Mouse (Mus musculus) kidney, postnatal 0 days (tissue): ENCODE results near the gene Mrpl55. TPM values are rescaled to one million over a fixed set of nuclear protein-coding genes. Genes with fewer than 3 reads are reported as not detected.
A peak's percentile ranks its signal among the peaks of the same experiment; 100 is the strongest.

Experiments used
- ATAC-seq: fragments of 200-750 bp; cut with Nextera tagmentation; replicated peaks from 2 replicates; pipeline ENCODE4 v1.8.0; 2017; ENCODE audit warnings: low read depth, moderate number of reproducible peaks, moderate TSS enrichment, moderate library complexity; ENCODE audit not compliant: low FRiP score
- DNase-seq: peaks from one replicate; pipeline ENCODE4 v3.0.0-alpha.2; 2016; ENCODE audit warnings: low spot score
- H3K27ac ChIP-seq: fragments of 300-500 bp; sonication (generic); 2 replicates; pipeline ENCODE4 v1.5.1; 2014; ENCODE audit warnings: mild to moderate bottlenecking
- H3K27me3 ChIP-seq: fragments of 300-500 bp; sonication (generic); 2 replicates; pipeline ENCODE4 v1.6.1; 2014; ENCODE audit warnings: low read length, mixed read lengths; ENCODE audit not compliant: insufficient read depth
- H3K36me3 ChIP-seq: fragments of 300-500 bp; sonication (generic); 2 replicates; pipeline ENCODE4 v1.6.1; 2014; ENCODE audit warnings: low read length, mixed read lengths; ENCODE audit not compliant: insufficient read depth
- H3K4me1 ChIP-seq: fragments of 300-500 bp; sonication (generic); replicated peaks from 2 replicates; pipeline ENCODE4 v1.6.1; 2014; ENCODE audit warnings: antibody characterized with exemption, low read length, mixed read lengths; ENCODE audit not compliant: insufficient read depth
- H3K4me2 ChIP-seq: fragments of 300-500 bp; sonication (generic); 2 replicates; pipeline ENCODE4 v1.6.1; 2014; ENCODE audit warnings: mild to moderate bottlenecking, low read length, moderate library complexity, mixed read lengths
- H3K4me3 ChIP-seq: fragments of 300-500 bp; sonication (generic); replicated peaks from 2 replicates; pipeline ENCODE4 v1.5.1; 2014; ENCODE audit warnings: low read depth, low read length
- H3K9ac ChIP-seq: fragments of 300-500 bp; sonication (generic); 2 replicates; pipeline ENCODE4 v1.6.1; 2014; ENCODE audit warnings: low read depth, low read length
- H3K9me3 ChIP-seq: fragments of 300-500 bp; sonication (generic); replicated peaks from 2 replicates; pipeline ENCODE4 v1.6.1; 2016; ENCODE audit warnings: low read length, inconsistent platforms, mixed read lengths
- CTCF ChIP-seq: IDR thresholded peaks from 2 replicates; pipeline ENCODE4 v1.5.1; 2016; ENCODE audit warnings: antibody characterized with exemption, low read depth, mild to moderate bottlenecking, moderate library complexity
- WGBS: fragments of 180-500 bp; shearing (Covaris S2); extraction: QIAGEN DNeasy Blood & Tissue Kit; methylation state at CpG from one replicate; pipeline ENCODE4 v1.1.7; 2014; 5-methylcytosine and 5-hydroxymethylcytosine counted together
- polyA plus RNA-seq: library from polyadenylated mRNA; unstranded; fragments of >200 nt; fragmentation: Nextera tagmentation; extraction: Ambion mirVana; gene quantifications from 2 replicates; pipeline ENCODE4 v1.2.1, GENCODE M21; 2015

Gene Mrpl55
- polyA plus RNA-seq, 1 experiment from 2014 or later = 112 TPM

GRCm38 (mm10) chr11:59212892-59213494, 10.7 kb downstream of the Mrpl55 start:
- no peak overlapping the region for H3K4me3 ChIP-seq
- no peaks in the 10 kb centered on the region for H3K27me3 ChIP-seq
- no peak for DNase-seq
- no peaks in the 10 kb centered on the region for H3K9me3 ChIP-seq
- ATAC-seq = no peak
- H3K4me2 ChIP-seq = no peak overlapping the region
- H3K9ac ChIP-seq = no peak overlapping the region
- 89% methylated on average over 12 of the region's 12 CpGs for WGBS
- TF ChIP-seq CTCF = no peak
- no peak overlapping the region for H3K27ac ChIP-seq
- peaks cover 17% of the 10 kb centered on the region; the same call in 1 of the 2 replicates for H3K36me3 ChIP-seq
- no peaks in the 10 kb centered on the region; the same call in 1 of the 2 replicates for H3K4me1 ChIP-seq

GRCm38 (mm10) chr11:59216955-59217354, 14.7 kb downstream of the Mrpl55 start:
- H3K36me3 ChIP-seq = 0 out of 2 replicates have a peak, but pooled peaks cover 4% of the 10 kb centered on the region
- no peaks in the 10 kb centered on the region for H3K9me3 ChIP-seq
- no peak for ATAC-seq
- H3K27me3 ChIP-seq = no peaks in the 10 kb centered on the region
- DNase-seq = no peak
- no peak for TF ChIP-seq CTCF
- no peak overlapping the region for H3K4me2 ChIP-seq
- H3K9ac ChIP-seq = no peak overlapping the region
- H3K4me1 ChIP-seq = peaks cover 6% of the 10 kb centered on the region; the same call in 1 of the 2 replicates
- H3K4me3 ChIP-seq = no peak overlapping the region
- WGBS = 80% methylated on average over 3 of the region's 3 CpGs
- no peak overlapping the region for H3K27ac ChIP-seq

- no peaks in the 10 kb centered on the region for H3K27me3 ChIP-seq
- H3K9ac ChIP-seq = no peak overlapping the region
- no peaks in the 10 kb centered on the region for H3K9me3 ChIP-seq
- peak overlapping the region; percentile 1; the same call in 1 of the 2 replicates for H3K4me2 ChIP-seq
- H3K4me1 ChIP-seq = peaks cover 18% of the 10 kb centered on the region; the same call in 1 of the 2 replicates
- ATAC-seq = peak; percentile 65; the same call in 1 of the 2 replicates
- H3K4me3 ChIP-seq = no peak overlapping the region
- 62% methylated on average over 4 of the region's 4 CpGs for WGBS
- peak overlapping the region; percentile 68 for H3K27ac ChIP-seq
- TF ChIP-seq CTCF = no peak
- H3K36me3 ChIP-seq = 0 out of 2 replicates have a peak, but pooled peaks cover 4% of the 10 kb centered on the region
- peak; percentile 50 for DNase-seq
Observed at GRCm38 (mm10) chr11:59218389-59218998, 16.2 kb downstream of the Mrpl55 start.

GRCm38 (mm10) chr11:59219064-59219463, 16.8 kb downstream of the Mrpl55 start:
- H3K27ac ChIP-seq = peak overlapping the region; percentile 68

GRCm38 (mm10) chr11:59221604-59222003, 19.3 kb downstream of the Mrpl55 start:
- Histone ChIP-seq H3K9me3 (no peaks in the 10 kb centered on the region), H3K27ac (0 out of 2 replicates have a peak overlapping the region, but pooled peaks have one; percentile 10), H3K27me3 (no peaks in the 10 kb centered on the region), H3K36me3 (no peaks in the 10 kb centered on the region), H3K4me3 (no peak overlapping the region), H3K9ac (no peak overlapping the region), H3K4me1 (peaks cover 31% of the 10 kb centered on the region; the same call in 1 of the 2 replicates), H3K4me2 (no peak overlapping the region)
- no peak for TF ChIP-seq CTCF
- ATAC-seq (no peak), DNase-seq (no peak)

More at GRCm38 (mm10) chr11:59219064-59219463, 16.8 kb downstream of the Mrpl55 start:
- H3K4me3 ChIP-seq = no peak overlapping the region
- DNase-seq = no peak
- peaks cover 24% of the 10 kb centered on the region; the same call in 1 of the 2 replicates for H3K4me1 ChIP-seq
- no peak overlapping the region for H3K9ac ChIP-seq
- TF ChIP-seq CTCF = peak; percentile 63
- H3K9me3 ChIP-seq = no peaks in the 10 kb centered on the region
- H3K27me3 ChIP-seq = no peaks in the 10 kb centered on the region
- H3K4me2 ChIP-seq = 0 out of 2 replicates have a peak overlapping the region, but pooled peaks have one; percentile 1
- H3K36me3 ChIP-seq = 0 out of 2 replicates have a peak, but pooled peaks cover 4% of the 10 kb centered on the region
- ATAC-seq = no peak

- no peaks in the 10 kb centered on the region for H3K27me3 ChIP-seq
- H3K36me3 ChIP-seq = no peaks in the 10 kb centered on the region
- TF ChIP-seq CTCF = no peak
- no peak overlapping the region for H3K4me3 ChIP-seq
- WGBS = 80% methylated on average over 4 of the region's 4 CpGs
- H3K27ac ChIP-seq = no peak overlapping the region
- H3K9ac ChIP-seq = no peak overlapping the region
- DNase-seq = no peak
- no peak for ATAC-seq
- no peak overlapping the region for H3K4me2 ChIP-seq
- H3K9me3 ChIP-seq = no peaks in the 10 kb centered on the region
- peaks cover 31% of the 10 kb centered on the region; the same call in 1 of the 2 replicates for H3K4me1 ChIP-seq
Observed at GRCm38 (mm10) chr11:59222306-59222705, 20.0 kb downstream of the Mrpl55 start.
